Mouse (Mus musculus) thymus, adult 18-20 months (tissue): Measurements from ENCODE around the gene Znhit1.

Experiments used
- DNase-seq, 2 experiments: peaks; one replicate each; pipeline ENCODE4 v3.0.0; 2022; ENCODE audit warnings: mixed read lengths in 2 of 2

Znhit1 gene

DNA sequence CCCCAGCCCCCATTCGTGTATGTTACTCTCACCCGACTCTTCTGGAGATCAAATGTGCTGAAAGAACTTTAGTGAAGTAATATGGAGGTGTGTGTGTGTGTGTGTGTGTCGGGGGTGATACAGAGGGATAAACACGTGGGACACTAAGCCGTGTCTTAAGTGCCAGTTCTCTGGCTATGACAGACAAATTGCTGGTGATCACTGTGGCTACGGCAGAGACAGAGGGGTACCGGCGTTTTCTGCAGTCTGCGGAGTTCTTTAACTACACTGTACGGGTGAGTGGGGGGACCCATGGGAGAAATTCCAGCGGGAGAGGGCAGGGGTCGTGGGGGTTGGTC, at the start of gene Znhit1:
Gene Znhit1 (minus strand): TSS at position 88 of the 338 bp plus-strand sequence.
- no peak for DNase-seq

DNA sequence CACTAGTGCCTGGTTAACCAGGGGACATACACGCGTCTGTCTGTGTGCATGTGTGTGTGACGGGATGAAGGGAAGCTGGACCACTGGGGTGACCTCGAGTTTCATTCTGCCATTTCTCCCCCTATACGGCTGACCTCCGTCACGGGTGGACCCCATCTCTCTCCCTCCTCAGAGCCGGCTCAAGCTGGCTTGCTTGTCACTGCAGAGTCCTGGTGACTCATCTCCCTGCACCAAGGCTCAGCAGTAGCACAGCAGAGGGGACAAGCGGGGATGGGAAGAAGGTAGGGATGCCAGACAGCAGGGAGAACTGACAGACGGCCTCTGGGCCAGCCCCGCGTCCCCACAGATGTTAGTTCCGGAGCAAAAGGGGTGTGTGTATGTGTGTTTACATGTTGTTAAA, 48.4 kb upstream of the Znhit1 start:
- DNase-seq: no peak

DNA sequence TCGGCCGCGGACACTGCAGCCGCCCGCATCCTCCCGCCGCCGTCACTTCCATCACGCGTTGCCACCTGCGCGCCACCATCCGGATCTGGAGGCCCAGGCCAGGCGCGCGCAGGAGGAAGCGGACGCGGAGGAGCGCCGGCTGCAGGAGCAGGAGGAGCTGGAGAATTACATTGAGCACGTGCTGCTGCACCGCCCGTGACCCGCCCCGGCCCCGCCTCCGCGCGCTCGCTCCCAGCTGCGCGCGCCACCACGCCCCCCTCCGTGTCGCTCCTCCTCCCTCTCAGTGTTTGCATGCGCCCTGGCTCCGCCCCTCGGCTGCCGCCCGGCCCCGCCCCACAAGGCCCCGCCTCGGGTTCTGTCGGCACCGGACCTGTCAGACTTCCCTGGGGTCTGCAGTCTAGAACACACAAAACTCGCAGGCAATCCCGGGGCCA, 44.8 kb upstream of the Znhit1 start:
- peak; percentile 81 to 83 for DNase-seq

DNA sequence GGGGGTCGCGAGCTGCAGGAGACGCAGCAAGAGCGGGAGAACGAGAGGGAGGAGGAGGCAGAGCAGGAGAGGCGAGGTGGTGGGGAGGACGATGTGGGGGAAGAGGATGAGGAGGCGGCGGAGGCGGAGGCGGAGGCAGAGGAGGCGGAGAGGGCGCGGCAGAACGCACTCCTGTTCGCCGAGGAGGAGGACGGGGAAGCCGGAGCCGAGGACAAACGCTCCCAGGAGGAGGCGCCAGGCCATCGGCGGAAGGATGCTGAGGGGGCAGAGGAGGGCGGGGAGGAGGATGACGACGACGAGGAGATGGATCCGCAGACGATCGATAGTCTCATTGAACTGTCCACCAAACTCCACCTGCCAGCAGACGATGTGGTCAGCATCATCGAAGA, 44.2 kb upstream of the Znhit1 start:
- DNase-seq: peak; percentile 29 to 40

DNA sequence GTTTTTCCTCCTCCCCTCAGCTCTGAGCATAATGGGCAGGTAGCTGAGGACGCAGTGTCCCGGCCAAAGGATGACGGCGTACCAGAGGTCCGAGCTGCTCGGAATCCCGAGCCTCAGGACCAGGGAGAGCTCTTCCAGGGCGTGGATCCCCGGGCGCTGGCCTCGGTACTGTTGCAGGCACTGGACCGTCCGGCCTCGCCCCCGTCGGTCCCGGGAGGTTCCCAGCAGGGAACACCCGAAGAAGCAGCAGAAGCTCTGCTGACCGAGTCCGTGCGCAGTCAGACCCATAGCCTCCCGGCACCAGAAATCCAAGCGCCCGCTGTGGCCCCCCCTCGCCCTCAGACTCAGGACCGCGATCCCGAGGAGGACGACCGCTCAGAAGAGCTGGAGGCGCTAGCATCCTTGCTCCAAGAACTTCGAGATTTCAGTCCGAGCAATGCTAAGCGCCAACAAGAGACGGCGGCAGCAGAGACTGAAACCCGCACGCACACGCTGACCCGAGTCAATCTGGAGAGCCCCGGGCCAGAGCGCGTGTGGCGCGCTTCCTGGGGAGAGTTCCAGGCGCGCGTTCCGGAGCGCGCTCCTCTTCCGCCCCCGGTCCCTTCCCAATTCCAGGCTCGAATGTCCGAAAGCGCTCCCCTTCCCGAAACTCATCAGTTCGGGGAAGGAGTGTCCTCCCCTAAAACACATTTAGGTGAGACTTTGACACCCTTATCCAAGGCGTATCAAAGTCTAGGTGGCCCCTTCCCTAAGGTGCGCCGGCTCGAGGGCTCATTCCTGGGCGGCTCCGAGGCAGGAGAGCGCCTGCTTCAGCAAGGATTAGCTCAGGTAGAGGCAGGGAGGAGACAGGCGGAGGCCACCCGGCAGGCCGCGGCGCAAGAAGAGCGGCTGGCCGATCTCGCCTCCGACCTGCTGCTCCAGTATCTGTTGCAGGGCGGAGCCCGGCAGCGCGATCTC, 43.5 kb upstream of the Znhit1 start:
- DNase-seq: no peak

DNA sequence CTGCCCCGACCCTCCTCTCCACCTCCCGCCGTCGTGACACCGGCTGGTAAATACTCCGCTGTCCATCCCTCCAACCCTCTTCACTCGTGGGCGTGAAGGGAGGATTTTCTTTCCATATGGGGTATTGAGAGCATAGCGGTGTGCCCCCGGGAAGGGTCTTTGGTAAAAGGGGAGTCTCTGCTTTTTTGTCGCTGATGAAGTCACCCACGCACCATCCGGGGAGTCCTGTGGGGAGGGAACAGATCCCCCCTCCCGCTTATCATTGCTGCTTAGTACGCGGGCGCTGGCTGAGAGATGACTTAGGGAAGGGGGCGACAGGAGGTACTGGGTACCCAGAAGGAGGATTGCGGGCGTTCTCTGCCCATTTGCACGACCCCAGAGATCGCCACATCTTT, 42.6 kb upstream of the Znhit1 start:
- DNase-seq: no peak

DNA sequence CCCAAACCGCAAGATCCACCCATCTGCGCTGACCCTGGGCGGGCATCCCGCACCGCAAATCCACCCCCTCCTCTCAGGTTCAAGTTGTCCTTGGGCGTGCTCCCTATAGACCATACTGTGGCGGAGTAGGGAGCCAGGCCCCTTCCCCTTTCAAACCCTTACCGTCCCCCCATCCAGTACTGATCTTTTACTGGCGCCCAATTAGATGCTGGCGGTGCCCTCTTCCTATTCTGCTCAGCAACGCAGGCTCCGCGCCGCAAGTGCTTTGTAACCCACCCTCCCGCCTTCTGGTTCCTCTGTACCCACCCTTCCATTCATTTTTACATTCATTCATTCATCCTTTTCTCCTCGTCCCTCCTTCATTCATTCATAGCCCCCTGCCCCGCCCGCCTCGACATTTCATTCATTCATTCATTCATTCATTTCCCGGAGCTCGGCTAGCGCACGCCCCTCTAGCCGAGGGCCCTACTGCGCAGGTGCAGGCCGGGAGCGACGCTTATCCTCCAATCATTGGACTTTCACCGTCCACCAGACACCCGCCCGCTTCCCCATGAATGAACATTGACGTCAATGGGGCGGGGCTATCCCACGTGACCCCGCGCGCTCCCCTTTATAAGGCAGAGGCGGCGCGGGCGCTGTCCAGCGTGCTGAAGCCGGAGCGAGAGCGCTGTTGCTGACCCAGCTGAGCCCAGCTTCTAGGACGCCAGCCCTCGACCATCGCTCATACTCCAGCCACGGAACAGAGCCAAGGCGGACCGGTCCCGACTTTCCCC, 42.0 kb upstream of the Znhit1 start:
- DNase-seq: peak; percentile 75 to 84

DNA sequence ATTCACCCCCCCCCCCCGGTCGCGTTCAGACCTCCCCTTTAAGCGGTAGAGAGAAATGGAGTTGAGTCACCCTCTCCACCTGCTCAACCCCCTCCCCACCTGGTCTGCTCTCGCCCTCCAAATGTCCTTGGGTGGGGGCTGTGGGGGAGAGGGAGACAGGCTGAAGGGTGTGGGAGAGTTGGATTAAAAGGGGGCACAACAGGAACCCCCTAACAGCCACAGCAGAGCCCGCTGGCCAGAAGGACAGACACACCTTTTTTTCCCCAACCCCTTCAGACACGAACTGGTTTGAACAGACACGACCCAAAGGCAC, 41.4 kb upstream of the Znhit1 start:
- no peak for DNase-seq

DNA sequence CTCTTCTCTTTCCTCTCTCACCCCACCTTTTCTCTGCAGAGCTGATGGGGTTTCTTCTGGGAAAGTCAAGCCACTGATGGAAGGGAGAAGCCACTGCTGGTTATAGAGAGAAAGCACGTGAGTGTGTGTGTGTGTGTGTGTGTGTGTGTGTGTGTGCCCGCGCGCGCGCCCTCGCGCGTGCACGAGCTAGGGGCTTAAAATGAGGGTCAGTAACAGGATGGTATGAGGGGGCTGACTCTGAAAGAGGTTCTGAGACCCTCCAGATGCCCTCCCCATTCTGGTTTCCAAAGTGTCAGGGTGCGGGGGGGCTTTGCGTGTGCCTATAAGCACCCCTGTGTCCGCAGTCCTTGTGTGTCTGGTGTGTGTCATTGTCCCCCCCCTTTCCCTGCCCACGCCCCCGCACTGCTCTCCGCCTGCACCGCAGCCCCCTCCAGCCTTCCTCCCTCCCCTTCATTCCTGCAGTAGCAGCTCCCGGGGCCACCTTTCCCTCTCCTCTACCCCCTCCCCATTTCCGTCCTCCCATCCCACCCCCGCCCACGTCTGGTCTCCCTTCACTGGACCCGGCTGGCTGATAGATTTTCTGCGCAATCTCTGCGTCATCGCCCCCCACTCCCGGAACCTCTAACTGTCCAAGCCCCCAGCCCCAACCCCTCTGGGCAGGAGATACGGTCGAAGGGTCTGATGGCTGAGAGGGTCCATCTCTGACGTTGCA, 40.9 kb upstream of the Znhit1 start:
- no peak for DNase-seq

DNA sequence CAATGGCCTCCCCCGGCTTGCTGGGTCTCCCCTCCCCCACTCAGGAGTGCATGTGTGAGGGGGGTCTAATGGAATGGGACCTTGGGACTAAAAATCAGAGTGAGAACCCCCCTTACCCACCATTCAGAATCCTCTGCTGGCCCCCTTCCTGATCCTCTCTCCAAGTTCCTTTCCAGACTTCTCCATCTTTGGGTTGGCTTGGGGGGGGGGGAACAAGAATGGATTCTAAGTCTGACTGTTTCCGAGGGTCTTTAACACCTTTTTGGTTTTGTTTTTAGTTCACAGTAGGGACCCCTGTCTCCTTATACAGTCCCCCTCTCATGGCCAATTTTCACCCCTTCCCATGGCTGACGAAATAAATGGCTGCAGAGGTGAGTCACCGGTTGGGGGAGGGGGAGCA, 38.3 kb upstream of the Znhit1 start, which contains the start of gene Vgf:
Gene Vgf (plus strand): TSS at position 301 of the 400 bp plus-strand sequence.
- no peak for DNase-seq

DNA sequence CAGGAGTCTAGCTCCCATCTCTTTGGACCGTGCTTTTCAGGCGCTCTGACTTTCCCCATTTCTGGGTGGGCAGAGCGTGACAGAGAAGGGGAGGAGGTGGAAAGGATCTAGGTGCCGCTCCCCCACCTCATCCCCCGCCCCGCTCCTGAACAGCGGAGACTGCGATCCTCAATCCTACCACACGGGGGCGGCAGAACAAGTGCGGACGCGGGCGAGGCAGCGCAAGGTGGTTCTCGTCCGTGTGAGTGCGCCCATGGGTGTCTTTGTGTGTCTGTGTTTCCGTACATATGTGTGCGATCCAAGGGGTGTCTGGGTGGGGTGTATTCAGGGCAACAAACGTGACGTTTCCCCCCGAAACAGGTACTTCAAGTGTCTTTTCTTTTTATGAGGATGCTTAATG, 37.3 kb upstream of the Znhit1 start:
- DNase-seq: peak; percentile 47 to 48

DNA sequence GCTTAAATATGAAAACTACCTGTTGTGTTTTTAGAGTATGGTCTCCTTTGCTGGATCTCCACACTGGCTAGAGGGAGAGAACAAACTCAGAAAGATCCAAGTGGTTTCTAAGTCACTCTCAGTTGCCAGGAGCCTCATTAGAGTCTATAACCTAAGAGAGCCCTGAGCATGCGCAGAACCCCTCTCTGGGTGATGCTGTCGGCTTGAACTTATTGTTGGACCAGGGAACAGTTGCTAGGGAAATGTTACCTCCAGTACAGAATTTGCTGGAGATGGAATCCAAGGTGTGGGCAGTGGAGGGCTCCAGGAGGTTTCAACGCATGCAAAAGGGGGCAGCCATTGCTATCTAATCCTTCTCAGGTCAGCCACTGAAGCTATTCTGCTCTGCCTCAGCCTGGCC, 36.5 kb upstream of the Znhit1 start:
- no peak for DNase-seq

DNA sequence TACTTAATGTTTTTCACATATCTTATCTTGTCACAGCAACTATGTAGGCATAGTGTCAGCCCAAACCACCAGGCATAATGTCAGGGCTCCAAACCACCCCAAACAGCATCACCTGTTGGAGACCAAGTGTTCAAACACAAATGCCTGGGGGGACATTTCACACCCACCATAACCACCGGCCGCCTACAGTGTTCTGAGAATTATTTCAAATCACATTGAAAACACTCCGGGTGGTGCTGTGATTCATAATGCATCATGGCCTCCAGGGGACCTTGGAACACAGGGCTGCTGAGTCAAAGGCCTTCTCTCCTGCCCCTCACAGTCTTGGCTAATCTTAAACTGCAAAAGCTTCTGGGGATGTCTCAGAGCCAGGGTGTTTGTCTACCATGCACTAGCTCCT, 28.1 kb upstream of the Znhit1 start:
- DNase-seq: no peak

DNA sequence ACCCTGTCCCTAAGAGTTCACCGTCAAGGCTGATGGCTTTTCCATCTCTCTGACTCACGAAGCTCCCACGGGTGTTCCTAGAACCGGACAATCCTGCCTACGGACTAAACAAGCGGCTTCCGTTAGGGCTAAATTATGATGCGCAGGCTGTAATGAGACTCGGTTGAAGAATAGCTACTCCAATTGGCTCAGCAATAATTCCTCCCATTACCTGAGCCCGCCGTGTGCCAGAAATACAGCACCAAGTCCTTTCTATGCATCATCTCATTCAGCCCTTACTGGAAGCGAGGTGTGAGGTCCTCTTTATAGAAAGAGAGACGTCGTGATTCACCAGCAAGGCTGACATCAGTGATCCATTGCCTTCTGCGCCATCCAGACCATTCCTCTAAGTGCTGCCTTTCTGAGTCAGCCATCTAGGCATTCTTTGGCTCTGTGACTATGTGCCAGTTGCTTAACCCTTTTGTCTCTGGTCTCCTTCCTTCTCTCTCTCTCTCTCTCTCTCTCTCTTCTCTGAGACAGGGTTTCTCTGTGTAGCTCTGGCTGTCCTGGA, 24.7 kb upstream of the Znhit1 start:
- no peak for DNase-seq

DNA sequence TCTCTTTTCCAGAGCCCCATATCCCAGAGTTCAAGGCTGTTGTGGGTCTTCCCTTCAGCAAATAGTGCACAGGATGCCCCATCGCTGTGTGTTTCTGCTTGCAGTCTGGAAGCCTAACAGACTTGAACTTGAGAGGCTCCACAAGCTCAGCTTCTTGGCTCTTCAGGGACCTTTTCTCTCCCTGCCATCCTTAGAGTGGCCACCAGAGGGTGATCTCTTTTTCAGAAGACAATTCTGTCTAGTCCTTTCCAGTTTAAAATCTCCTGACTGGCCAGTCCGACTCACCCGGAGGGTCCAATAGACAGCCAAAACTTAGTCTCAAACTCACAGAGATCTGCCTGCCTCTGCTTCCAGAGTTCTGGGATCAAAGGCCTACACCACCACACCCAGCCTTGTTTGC, 22.2 kb upstream of the Znhit1 start:
- no peak for DNase-seq

DNA sequence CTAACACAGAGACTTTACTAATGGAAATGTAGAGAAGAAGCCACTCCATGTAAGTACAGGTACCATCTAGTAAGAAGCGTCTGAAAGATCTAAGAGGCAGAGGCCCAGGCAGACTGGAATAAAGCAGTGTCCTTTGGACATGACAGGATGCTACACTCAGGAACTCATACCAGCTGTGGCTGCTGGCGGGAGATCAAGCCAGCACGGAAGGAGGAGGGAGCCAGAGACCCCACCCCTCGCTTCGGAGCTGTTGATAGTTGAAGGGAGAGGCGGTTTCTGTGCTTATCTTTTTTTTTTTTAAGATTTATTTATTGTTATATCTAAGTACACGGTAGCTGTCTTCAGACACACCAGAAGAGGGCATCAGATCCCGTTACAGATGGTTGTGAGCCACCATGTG, 19.5 kb upstream of the Znhit1 start:
- no peak for DNase-seq

DNA sequence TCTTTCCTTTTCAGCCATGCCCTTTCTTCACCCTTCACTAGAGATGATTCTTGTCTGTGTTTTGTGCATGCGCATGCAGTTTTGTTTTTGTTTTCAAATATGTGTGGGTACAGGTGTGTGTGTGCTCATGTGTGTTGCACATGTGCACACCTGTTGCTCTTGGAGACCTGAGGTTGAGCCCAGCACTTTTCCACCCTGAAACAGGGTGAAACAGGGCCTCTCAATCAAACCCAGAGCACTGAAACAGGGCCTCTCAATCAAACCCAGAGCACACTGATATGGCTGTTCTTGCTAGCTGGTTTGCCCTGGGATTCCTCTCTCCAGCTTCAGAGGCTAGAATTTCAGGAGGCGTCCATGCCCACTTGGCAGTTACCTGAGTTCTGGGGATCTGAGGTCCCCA, 12.8 kb upstream of the Znhit1 start:
- no peak for DNase-seq

DNA sequence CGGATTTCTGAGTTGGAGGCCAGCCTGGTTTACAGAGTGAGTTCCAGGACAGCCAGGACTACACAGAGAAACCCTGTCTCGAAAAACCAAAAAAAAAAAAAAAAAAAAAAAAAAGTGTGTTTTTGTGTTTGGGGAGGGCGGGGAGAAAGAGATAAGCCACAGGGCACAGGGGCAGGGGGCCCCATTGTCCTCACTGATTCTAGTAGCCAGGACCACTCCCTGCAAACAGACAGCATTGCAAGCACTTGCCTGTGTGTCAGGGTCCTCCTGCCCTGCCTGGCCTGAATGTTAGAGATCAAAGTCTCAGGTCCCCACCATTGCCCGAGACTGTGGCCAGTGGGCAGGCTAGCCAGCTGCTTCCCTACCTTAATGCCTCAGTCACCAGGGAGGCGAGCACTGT, 11.6 kb upstream of the Znhit1 start:
- no peak for DNase-seq

DNA sequence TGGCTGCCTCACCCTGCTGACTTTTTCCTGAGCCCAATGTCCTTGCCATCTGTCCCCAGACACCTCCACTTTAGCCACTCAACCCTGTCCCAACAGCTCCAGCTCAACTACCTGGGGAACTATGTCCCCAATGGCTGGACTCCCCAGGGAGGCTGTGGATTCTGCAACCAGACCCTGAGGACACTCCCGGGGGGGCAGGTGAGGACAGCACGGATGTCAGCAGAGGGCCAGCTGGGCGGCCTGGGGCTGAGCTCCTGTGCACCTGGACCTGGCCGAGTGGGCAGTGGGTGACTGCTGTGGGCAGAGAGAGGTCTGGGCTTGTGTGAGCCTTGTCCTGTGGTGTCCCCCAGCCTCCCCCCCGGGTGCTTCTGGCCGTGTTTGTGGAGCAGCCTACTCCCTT, 2.0 kb upstream of the Znhit1 start:
- DNase-seq: no peak

DNA sequence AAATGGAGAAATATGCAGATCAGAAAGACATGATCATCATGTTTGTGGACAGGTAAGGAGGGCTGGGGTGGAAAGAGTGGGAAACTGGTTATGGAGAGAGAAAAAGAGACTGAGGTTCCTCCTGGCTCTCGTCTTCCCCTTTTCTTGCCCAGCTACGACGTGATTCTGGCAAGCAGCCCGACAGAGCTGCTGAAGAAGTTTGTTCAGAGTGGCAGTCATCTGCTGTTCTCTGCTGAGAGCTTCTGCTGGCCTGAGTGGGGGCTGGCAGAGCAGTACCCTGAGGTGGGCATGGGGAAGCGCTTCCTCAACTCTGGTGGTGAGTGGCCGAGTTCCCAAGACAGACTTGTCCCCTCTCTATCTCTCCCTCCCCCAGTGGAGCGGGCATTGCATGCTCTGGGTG, 599 bp upstream of the Znhit1 start:
- no peak for DNase-seq

DNA sequence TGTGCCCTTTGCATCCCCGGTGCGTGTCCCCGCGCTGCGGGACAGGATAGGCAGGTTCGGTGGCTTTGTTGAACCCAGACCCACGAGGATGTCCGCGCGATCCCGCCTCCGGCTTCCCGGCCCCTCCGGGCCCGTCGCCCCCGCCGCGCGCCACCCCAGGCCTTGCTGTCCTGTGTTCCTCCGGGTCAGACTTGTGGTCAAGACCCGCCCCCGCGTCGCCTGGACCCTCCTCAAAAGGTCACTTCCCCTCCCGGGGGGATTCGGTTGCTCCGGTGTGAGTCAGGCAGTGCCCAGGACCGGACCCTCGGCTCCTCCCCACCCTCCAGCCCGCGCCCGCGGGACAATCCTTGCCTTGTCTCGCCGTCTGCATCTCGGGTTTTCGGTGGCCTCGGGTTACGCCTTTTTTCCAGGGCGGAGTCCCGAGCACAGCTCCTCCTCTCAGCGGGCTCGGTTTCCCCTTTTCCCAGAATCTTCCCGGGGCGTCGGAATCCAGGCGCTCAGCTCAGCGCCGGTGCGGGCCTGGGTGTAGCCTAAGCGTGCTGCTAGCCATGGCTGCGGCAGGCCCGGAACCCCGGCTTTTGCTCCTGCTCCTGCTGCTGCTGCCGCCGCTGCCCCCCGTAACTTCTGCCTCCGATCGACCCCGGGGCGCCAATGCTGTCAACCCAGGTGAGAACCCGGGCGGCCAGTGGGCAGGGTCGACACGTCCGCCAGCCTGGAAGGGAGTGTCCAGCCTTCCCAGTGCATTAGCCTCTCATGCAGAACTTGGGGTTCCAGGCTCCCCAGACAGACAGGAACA, 485 bp downstream of the Znhit1 start:
- peak; percentile 66 to 76 for DNase-seq

DNA sequence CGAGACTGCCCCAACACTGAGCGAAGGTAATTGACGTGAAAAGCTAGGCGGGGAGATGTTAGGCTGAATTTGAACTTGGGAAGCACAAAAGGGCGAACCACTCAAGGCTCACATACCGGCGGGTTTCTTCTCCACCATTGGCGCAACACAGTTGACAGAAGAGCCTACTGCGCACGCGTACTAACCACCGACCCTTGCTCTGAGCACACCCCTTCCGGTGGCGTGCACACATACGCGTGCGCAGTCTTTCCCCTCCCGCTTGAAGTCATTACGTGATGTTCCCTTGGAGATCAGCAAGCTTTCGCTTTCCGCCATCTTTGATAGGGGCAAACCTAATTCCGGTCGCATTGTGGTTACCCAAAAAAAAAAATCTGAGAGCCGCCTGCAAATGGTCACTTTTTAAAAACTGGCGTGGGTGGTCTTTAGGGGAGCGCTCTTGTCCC, 1.1 kb downstream of the Znhit1 start, which contains the start of gene Plod3:
Gene Plod3 (plus strand): TSS at position 325 of the 443 bp plus-strand sequence.
- peak; percentile 95 to 96 for DNase-seq
